Comparison of ENCODE assay signal across 11 mouse cellular contexts in the genomic region with DNA sequence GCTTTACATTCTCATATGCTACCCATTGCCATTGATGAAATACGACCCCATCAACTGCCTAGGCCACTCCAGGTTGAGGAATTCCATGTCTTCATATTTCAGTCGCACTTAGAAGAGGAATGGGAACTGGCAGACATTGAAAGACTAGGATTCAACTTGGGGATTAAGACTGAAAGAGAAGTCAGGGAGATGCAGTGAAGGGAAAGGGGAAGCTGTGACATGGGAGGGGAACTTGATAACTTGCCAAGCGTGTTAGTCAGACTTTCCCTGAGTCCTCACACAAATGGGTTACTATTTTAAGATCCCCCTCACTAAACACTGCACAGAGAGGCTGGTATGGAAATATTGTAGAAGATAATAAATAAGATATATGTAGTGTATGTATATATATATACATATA.
DNase-seq lines count a peak whose midpoint lies in the region; ATAC-seq and TF ChIP-seq lines count a peak whose summit lies in the region.
"Had no signal": no experiment of that assay in that cellular context is flagged by ENCODE, and none has a peak within 500 bp of the region (broad histone marks: within the 10 kb centered on the region; RNA-seq: fewer than 3 reads in every experiment).

No protein-coding gene starts in this region.

- WGBS in lung, embryonic 14.5 days = 56% methylated on average over 3 of the region's 3 CpGs
- 70% methylated on average over 3 of the region's 3 CpGs for WGBS in embryonic facial prominence, embryonic 10.5 days

- no peak overlapping the region for H3K4me3 ChIP-seq in lung, embryonic 14.5 days (ENCODE audit: low read depth, low read length)
- no peak overlapping the region for H3K4me3 ChIP-seq in embryonic facial prominence, embryonic 10.5 days
- H3K4me3 ChIP-seq: liver, embryonic 15.5 days had no signal

- DNase-seq in gastrocnemius, adult 18-20 months (ENCODE audit: low spot score) = peak; percentile 3
- DNase-seq in gastrocnemius, adult 8-10 months (ENCODE audit: low spot score in 2 of 2) = no peak
- peak; percentile 2 for DNase-seq in lung, embryonic 14.5 days
- DNase-seq in lung, postnatal 14 days = no peak
- peak; percentile 6 for DNase-seq in embryonic facial prominence, embryonic 10.5 days (ENCODE audit: low spot score)
- DNase-seq in mesoderm, embryonic 11.5 days (ENCODE audit: low read depth, low spot score) = peak; percentile 23
- no peak for DNase-seq in retina, embryonic 14.5 days (ENCODE audit: low spot score)
- no peak for DNase-seq in left cerebral cortex, adult 8-10 months (ENCODE audit: low spot score in 2 of 2)
- DNase-seq: adrenal gland, postnatal 25 days; cerebellum, adult 2 months had no signal

- no peaks in the 10 kb centered on the region for H3K4me1 ChIP-seq in lung, embryonic 14.5 days (ENCODE audit: insufficient read depth)
- H3K4me1 ChIP-seq in embryonic facial prominence, embryonic 10.5 days = no peaks in the 10 kb centered on the region
- H3K4me1 ChIP-seq: liver, embryonic 15.5 days had no signal

- no peaks in the 10 kb centered on the region for H3K36me3 ChIP-seq in lung, embryonic 14.5 days (ENCODE audit: insufficient read depth)
- H3K36me3 ChIP-seq in embryonic facial prominence, embryonic 10.5 days (replicated peaks) = no peaks in the 10 kb centered on the region
- H3K36me3 ChIP-seq: liver, embryonic 15.5 days had no signal

- no peak overlapping the region for H3K27ac ChIP-seq in lung, embryonic 14.5 days (ENCODE audit: low read depth)
- H3K27ac ChIP-seq in embryonic facial prominence, embryonic 10.5 days (replicated peaks) = no peak overlapping the region
- H3K27ac ChIP-seq: liver, embryonic 15.5 days had no signal

- no peak for ATAC-seq in lung, embryonic 14.5 days (ENCODE audit: insufficient read depth)

- TF ChIP-seq CTCF in lung, embryonic 14.5 days (IDR thresholded peaks at IDR 0.05; ENCODE audit: low read depth) = no peak

- H3K4me2 ChIP-seq in lung, embryonic 14.5 days = no peak overlapping the region
- H3K4me2 ChIP-seq: liver, embryonic 15.5 days had no signal

- H3K27me3 ChIP-seq in lung, embryonic 14.5 days (ENCODE audit: insufficient read depth, low read length) = no peaks in the 10 kb centered on the region
- no peaks in the 10 kb centered on the region for H3K27me3 ChIP-seq in embryonic facial prominence, embryonic 10.5 days (replicated peaks; ENCODE audit: low read depth, poor library complexity, severe bottlenecking)
- H3K27me3 ChIP-seq: liver, embryonic 15.5 days had no signal

- H3K9me3 ChIP-seq in lung, embryonic 14.5 days (ENCODE audit: low read depth, low read length) = no peaks in the 10 kb centered on the region
- no peaks in the 10 kb centered on the region for H3K9me3 ChIP-seq in embryonic facial prominence, embryonic 10.5 days
- H3K9me3 ChIP-seq: liver, embryonic 15.5 days had no signal

- H3K9ac ChIP-seq in lung, embryonic 14.5 days = no peak overlapping the region
- H3K9ac ChIP-seq: liver, embryonic 15.5 days had no signal

Comparison
In these comparisons a context has a peak if more than half of its experiments do, and no peak if none do; other contexts are left out.
1. DNase-seq: peak in gastrocnemius, adult 18-20 months (single experiment), lung, embryonic 14.5 days (single experiment), embryonic facial prominence, embryonic 10.5 days (single experiment) and mesoderm, embryonic 11.5 days (single experiment); none in gastrocnemius, adult 8-10 months (0 of 2), lung, postnatal 14 days (single experiment), retina, embryonic 14.5 days (single experiment) and left cerebral cortex, adult 8-10 months (0 of 2).